Mouse (Mus musculus) ES-E14 (cell line): Measurements from ENCODE around the gene Gm20532.

Source experiments
- CHD2 ChIP-seq: IDR thresholded peaks from 2 replicates; pipeline ENCODE4 v1.6.1; 2014; ENCODE audit warnings: mild to moderate bottlenecking, low read depth, low read length, inconsistent platforms
- ZC3H11A ChIP-seq: IDR thresholded peaks from 2 replicates; pipeline ENCODE4 v1.6.1; 2012; ENCODE audit warnings: low read depth, mild to moderate bottlenecking, inconsistent platforms, low read length, borderline replicate concordance

- TF ChIP-seq CHD2 (no peak), ZC3H11A (no peak)
Measured at GRCm38 (mm10) chr2:26541258-26541910, 45.1 kb upstream of the Gm20532 start.
